Mouse (Mus musculus): ENCODE measurements around the gene Tfpi.

DNA sequence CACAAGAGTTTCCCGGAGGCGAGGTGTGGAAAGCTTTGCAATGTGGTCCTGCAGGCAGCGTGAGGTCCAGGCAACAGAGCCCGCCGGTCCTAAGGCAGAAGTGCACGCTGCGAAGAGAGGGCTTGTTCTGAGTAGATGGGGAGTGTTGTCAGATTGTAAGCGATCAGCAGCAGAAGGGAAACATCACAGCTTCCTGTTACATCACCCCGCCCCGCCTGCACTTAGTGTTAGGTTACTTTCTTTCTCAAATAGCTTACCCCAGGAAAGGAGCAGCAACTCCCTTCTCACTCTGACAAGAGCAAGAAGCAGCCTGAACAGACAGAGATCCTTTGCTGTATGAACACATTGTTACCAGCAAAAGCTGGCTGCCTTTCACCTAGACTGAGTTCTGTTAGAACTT lies 51.4 kb downstream of the Tfpi start, which contains the start of gene Calcrl:
- TF ChIP-seq CTCF (IDR thresholded peaks at IDR 0.05; ENCODE audit: control insufficient read depth, insufficient read depth, low read length) (no peak), POLR2A (IDR thresholded peaks at IDR 0.05; ENCODE audit: borderline replicate concordance, control insufficient read depth, low read depth, low read length) (peak; percentile 97)

Measured in bone marrow, adult 2 months (tissue).